15 mouse cellular contexts compared by ENCODE assay signal in genomic region chr14:68182606-68183005, GRCm38 (mm10).
"Had no signal": no experiment of that assay in that cellular context is flagged by ENCODE, and none has a peak within 500 bp of the region (broad histone marks: within the 10 kb centered on the region; RNA-seq: fewer than 3 reads in every experiment).

No protein-coding gene starts in this region.

- H3K4me2 ChIP-seq: limb, embryonic 13.5 days; liver, embryonic 12.5 days; liver, embryonic 15.5 days; lung, embryonic 15.5 days; midbrain, embryonic 12.5 days had no signal

- H3K27ac ChIP-seq: limb, embryonic 13.5 days; liver, embryonic 12.5 days; liver, embryonic 15.5 days; lung, embryonic 15.5 days; midbrain, embryonic 12.5 days had no signal

- H3K27me3 ChIP-seq: limb, embryonic 13.5 days; liver, embryonic 12.5 days; liver, embryonic 15.5 days; lung, embryonic 15.5 days; megakaryocyte, embryonic 14.5 days; midbrain, embryonic 12.5 days had no signal

- DNase-seq: kidney, postnatal 14 days; kidney, postnatal 4 days; left cerebral cortex, postnatal 4 days; liver; lung, adult 18-20 months; lung, postnatal 10 days; lung, postnatal 36 days; thymus, adult 18-20 months; thymus, postnatal 36 days had no signal

- H3K36me3 ChIP-seq: limb, embryonic 13.5 days; liver, embryonic 12.5 days; liver, embryonic 15.5 days; lung, embryonic 15.5 days; midbrain, embryonic 12.5 days had no signal

- H3K9me3 ChIP-seq: limb, embryonic 13.5 days; liver, embryonic 12.5 days; liver, embryonic 15.5 days; lung, embryonic 15.5 days; megakaryocyte, embryonic 14.5 days; midbrain, embryonic 12.5 days had no signal

- ATAC-seq: liver, embryonic 12.5 days had no signal

- H3K4me3 ChIP-seq: limb, embryonic 13.5 days; liver, embryonic 12.5 days; liver, embryonic 15.5 days; lung, embryonic 15.5 days; megakaryocyte, embryonic 14.5 days; midbrain, embryonic 12.5 days had no signal

- H3K9ac ChIP-seq: limb, embryonic 13.5 days; liver, embryonic 12.5 days; liver, embryonic 15.5 days; lung, embryonic 15.5 days; midbrain, embryonic 12.5 days had no signal

- H3K4me1 ChIP-seq: limb, embryonic 13.5 days; liver, embryonic 12.5 days; liver, embryonic 15.5 days; lung, embryonic 15.5 days; megakaryocyte, embryonic 14.5 days had no signal
